Mouse (Mus musculus) urinary bladder, adult 2 months (tissue): ENCODE results near the gene Ldlr. TPM values are rescaled to one million over a fixed set of nuclear protein-coding genes. Genes with fewer than 3 reads are reported as not detected.
A peak's percentile ranks its signal among the peaks of the same experiment; 100 is the strongest.
"Not testable (repeated sequence)": the region's sequence is repeated elsewhere in the genome, so short reads cannot be mapped to it uniquely, and the experiment has no call there.

Source experiments
- DNase-seq: peaks from one replicate; pipeline ENCODE4 v3.0.0; 2022; ENCODE audit warnings: low spot score
- polyA plus RNA-seq: library from polyadenylated mRNA; depleted of rRNA; stranded (reverse); fragments of >200 nt; gene quantifications from 2 replicates; pipeline ENCODE4 v1.2.3, GENCODE M21; 2012; rRNA removed

Ldlr gene
- polyA plus RNA-seq, 1 experiment = 35.7 TPM

DNA sequence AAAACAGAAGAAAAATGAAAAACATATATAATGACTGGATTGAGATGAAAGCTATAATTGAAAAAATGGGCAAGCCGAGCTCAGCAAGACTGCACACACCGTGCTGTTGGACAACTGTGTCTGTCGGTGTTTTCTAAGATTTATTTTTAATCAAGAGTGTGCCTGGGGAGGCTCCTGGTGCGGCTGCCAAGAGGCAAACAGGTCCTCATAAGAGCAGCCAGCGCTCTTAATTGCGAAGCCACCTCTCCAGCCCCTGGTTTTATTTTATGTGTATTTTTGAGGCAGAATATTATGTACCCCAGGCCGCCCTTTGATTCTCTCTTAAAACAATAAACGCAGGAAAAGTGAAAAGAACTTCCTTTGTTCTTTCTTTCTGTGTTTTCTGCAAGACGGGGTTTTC, 65.0 kb downstream of the Ldlr start:
- DNase-seq = no peak

DNA sequence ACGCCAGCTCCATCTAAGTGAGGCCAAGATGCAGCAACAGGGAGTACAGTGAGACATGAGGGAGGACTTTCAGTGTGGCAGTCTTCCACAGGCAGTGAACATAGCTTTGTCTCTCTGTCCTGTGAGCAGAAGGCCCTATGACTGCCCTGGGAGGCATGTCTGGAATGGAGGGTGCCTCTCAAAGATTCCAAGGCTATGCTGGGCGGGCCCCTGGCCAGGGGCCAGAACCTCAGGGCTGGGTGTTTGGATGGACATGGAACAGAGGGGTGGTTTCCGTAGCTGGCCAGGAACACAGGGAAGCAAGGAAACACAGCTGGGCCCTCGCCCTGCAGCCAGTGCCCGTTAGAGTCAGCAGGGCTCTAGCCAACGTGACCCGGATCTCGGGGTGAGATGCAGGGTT, 68.6 kb downstream of the Ldlr start:
- DNase-seq = peak; percentile 37

DNA sequence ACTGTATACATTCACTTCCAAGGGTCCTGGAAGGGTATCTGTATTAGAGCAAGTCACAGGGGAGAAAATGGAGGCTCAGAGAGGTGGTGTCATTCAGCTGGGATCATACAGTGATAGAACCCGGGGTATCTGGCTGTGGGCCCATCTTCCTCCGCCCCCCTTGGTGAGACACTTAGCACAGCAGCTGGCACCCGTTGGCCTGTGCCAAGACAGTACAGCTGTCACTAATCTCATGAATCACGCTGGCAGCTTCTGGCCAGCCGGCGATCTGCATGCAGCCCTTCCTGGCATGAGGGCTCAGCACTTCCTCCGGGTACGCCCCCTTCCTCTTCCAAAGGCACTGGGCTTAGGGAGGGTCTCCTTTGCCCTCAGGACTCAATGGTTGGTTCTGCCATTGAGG, 69.4 kb downstream of the Ldlr start:
- peak; percentile 24 for DNase-seq

DNA sequence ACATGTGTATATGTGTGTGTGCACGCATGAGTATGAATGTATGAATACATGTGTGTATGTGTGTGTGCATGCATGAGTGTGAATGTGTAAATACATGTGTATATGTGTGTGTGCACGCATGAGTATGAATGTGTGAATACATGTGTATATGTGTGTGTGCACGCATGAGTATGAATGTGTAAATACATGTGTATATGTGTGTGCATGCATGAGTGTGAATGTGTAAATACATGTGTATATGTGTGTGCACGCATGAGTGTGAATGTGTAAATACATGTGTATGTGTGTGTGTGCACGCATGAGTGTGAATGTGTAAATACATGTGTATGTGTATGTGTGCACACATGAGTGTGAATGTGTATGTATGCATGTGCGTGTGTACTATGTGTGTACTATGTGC, 70.2 kb downstream of the Ldlr start:
- not testable (repeated sequence) for DNase-seq

DNA sequence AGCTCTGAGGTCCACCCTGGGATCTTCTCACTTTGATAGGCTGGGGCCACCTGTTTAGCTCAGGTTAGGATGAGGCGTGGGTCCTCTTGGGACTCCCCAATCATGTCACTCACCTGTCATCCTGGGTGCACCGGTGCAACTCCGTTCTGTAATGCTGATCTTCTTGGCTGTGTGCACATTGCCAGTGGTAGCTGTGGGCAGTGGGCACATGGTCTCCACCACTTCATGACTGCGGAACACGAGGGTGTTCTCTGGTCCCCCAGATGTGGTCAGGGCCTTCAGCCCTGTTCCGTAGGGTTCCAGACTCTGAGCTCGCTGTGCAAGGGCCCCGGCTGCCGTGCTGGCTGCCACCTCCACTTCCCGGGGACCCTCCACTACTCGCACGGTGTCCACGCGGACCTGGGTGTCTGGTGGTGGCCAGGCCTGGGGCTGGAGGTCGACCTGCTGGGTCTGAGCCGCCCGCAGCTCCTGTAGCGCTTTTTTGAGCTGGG, 71.1 kb downstream of the Ldlr start:
- DNase-seq = peak; percentile 22

DNA sequence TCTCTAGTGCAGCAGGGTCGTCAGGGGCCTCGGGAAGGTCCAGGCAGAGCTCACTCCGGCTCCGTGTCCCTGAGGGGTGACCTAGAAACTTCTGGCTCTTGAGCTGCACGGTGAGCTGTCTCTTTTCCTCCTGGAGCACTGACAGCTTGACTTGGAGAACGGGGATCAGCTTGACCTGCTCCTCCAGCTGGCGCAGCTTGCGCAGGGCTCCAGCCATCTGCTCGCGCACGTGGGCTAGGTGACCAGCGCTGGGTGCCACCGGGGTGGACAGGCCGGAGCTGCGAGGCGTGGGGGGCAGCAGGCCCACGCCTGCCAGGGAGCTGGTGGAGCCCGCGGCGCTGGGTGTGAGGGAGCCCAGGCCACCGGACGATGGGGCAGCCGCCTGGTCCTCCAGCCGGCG, 71.6 kb downstream of the Ldlr start:
- DNase-seq = peak; percentile 20

DNA sequence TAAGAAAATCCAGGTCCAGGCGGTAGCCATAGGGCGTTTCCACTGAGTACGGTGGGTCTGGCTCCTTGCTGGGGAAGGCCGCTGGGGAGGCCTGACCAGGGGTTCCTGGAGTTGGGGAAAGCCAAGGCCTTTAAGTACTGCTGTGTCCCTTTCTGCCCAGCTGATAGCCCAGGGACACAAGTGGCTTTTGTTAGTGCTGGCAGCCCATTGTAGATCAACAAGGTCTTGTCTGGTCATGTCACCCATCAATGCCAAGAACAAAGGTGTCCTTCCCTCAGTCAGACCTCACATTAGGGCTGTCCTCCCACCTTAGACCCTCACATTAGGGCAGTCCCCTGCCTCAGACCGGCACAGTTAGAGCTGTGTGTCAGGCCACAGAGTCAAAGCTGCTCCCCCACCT, 72.3 kb downstream of the Ldlr start:
- no peak for DNase-seq

DNA sequence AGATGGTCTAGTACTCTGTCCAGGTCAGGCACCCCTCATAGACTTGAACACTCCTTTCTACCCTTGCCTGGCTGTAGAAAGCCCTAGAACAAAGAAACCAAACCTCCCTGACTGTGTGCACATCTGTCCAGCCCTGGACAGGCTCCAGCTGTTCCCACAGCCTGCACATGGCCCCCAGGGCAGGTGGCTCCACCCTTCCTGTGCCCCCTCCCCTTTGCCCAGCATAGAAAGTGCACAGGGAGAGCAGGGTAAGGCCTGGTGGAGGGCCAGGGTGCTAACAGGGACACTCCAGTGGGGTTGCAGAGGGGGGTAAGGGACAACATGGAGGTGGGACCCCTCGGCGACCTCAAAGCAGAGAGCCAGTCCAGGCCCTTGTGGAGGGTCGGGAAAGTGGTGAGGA, 73.0 kb downstream of the Ldlr start:
- DNase-seq = no peak

DNA sequence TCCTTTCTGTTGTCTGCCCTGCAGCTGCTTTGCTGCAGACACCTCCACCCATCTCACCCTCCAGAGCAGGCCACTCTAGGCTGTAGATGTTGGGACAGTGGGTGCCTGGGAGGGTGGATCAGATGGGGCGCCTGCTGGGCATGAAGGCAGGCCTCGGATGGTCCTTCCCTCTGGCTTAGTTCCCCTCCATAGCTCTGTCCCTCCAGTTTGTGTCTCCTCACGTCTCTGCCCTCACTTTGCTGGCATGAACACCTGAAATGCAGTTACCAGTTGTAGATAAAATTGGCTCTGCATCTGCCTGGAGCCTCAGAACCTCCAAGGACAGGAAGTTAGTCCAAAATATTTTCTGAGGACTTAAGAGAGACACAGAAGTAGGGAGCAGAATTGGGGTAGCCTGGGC, 73.6 kb downstream of the Ldlr start:
- no peak for DNase-seq

DNA sequence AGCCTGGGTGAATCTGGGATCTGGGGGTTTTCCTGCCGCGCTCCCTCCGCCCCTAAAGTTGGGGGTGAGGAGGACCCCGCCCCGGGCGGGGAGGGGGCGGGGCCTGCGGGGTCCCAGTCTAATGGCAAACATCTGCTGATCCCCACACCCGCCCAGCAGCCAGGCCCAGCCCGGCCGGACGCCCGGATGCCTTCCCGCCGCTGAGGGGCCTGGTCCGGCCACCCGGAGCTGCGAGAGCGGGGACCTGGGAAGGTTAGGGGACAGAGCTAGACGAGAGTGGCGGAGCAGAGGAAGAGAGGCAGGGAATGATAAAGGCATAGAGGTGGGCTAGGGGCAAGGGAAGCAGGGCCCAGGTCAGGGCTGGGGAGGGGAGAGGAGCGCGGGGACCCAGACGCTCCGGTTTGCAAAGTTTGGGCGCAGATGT, 74.7 kb downstream of the Ldlr start:
- DNase-seq = peak; percentile 68

DNA sequence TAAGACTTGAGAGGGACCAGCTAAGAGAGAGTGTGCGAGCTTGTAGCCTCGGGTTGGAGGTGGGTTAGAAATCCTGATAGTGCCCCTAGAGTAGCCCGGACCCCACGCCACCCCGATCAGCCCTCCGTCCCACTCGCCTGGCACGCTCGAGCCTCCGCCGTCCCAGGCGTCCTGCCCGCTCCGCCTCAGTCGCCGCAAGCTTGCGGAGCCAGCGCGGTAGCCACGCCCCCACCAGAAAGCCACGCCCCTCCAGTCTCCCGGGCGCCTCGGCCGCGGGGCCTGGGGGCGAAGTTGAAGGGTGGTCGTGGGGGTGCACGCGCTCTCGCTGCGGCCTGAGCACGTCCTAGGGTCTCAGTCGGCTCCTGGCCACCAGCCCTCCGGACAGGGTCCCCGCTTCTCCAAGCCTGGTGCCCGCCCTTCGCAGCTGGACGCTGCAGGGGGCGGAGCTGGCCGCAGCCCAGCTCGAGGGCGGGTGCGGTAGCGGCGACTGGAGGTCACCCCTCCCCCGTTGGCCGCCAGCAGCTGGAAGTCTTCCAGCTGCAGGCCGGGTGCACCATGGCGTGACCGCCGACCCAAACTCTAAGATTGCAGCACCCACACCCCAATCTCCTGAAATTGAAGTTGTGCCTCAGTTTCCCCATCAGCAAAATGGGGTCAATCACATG, 75.2 kb downstream of the Ldlr start, which contains the start of gene Kank2:
Kank2 (minus strand) TSS at position 400 of the 665 bp plus-strand sequence.
- DNase-seq = peak; percentile 94

DNA sequence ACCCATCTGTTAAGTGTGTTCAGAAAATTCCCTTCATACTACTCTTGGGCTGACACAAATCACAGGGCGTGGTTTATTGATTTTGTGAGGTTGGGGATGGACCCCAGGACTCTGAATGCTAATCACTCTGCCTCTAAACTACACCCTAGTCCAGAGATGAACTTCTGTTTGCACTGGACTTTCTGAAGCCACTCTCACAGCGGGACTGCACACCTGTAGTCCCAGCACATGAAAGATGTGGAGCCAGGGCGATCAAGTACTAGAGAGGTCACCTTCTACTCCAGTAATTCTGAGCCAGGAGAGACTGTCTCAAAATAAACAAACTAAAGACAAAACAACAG, 75.7 kb downstream of the Ldlr start:
- DNase-seq = no peak

Other genes starting within 250 kb of the Ldlr start
- 32.2 and 36.4 TPM in 2 replicates for gene Tmed1, start 213.2 kb upstream of the Ldlr start, polyA plus RNA-seq
- gene AB124611, start 197.3 kb upstream of the Ldlr start, polyA plus RNA-seq = 5.5 and 5.7 TPM in 2 replicates
- 36.1 and 50.3 TPM in 2 replicates for gene Carm1, start 176.6 kb upstream of the Ldlr start, polyA plus RNA-seq
- 30.5 and 32.5 TPM in 2 replicates for gene Timm29, start 130.8 kb upstream of the Ldlr start, polyA plus RNA-seq
- 29.9 and 33.8 TPM in 2 replicates for gene Yipf2, start 130.7 kb upstream of the Ldlr start, polyA plus RNA-seq
- gene Smarca4, start 107.3 kb upstream of the Ldlr start, polyA plus RNA-seq = 56.6 and 63.0 TPM in 2 replicates
- gene Spc24, start 36.8 kb downstream of the Ldlr start, polyA plus RNA-seq = 2.4 and 3.0 TPM in 2 replicates
- 44.6 and 77.0 TPM in 2 replicates for gene Kank2, start 75.3 kb downstream of the Ldlr start, polyA plus RNA-seq
- gene Angptl8, start 112.0 kb downstream of the Ldlr start, polyA plus RNA-seq = 1.2 and 2.0 TPM in 2 replicates
- gene Dock6, start 129.2 kb downstream of the Ldlr start, polyA plus RNA-seq = 89.2 and 102 TPM in 2 replicates
- 54.4 and 59.9 TPM in 2 replicates for gene Rab3d, start 194.7 kb downstream of the Ldlr start, polyA plus RNA-seq
- gene Ccdc159, start 204.0 kb downstream of the Ldlr start, polyA plus RNA-seq = 8.8 and 9.4 TPM in 2 replicates
- gene Tmem205, start 204.1 kb downstream of the Ldlr start, polyA plus RNA-seq = 93.0 and 101 TPM in 2 replicates
- gene Plppr2, start 213.6 kb downstream of the Ldlr start, polyA plus RNA-seq = 14.5 and 17.1 TPM in 2 replicates
- 4.6 and 6.4 TPM in 2 replicates for gene Swsap1, start 232.3 kb downstream of the Ldlr start, polyA plus RNA-seq
- 1.8 and 2.1 TPM in 2 replicates for gene Epor, start 240.0 kb downstream of the Ldlr start, polyA plus RNA-seq